Mouse (Mus musculus) heart, adult 8-10 months (tissue): ENCODE measurements at regions not wholly inside any gene's neighbourhood (a gene's known extent, or its start where the extent isn't known, plus 50 kb on each side); places are given as distances from the start of the nearest gene placed in this dataset.

Experiments
- DNase-seq: peaks from one replicate; pipeline ENCODE4 v3.0.0; 2022; ENCODE audit warnings: low spot score

GRCm38 (mm10) chr14:46517258-46517657, 126.8 kb upstream of the Bmp4 start:
- no peak for DNase-seq

- DNase-seq = no peak
These were observed 125.8 kb upstream of the Bmp4 start for GRCm38 (mm10) chr14:46516285-46516684.

- no peak for DNase-seq
These were observed 123.9 kb upstream of the Bmp4 start for GRCm38 (mm10) chr14:46514262-46514932.

GRCm38 (mm10) chr14:46512118-46512517, 121.6 kb upstream of the Bmp4 start:
- no peak for DNase-seq

- no peak for DNase-seq
These were observed 118.4 kb upstream of the Bmp4 start for GRCm38 (mm10) chr14:46508871-46509270.

GRCm38 (mm10) chr14:46505266-46505665, 114.8 kb upstream of the Bmp4 start:
- DNase-seq = no peak

GRCm38 (mm10) chr14:46491601-46492000, 101.1 kb upstream of the Bmp4 start:
- DNase-seq = no peak

GRCm38 (mm10) chr14:46491182-46491581, 100.7 kb upstream of the Bmp4 start:
- DNase-seq = no peak

- DNase-seq = no peak
These were observed 97.1 kb upstream of the Bmp4 start for GRCm38 (mm10) chr14:46487551-46487950.

GRCm38 (mm10) chr14:46480396-46480795, 89.9 kb upstream of the Bmp4 start:
- no peak for DNase-seq

- no peak for DNase-seq
These were observed 85.5 kb upstream of the Bmp4 start for GRCm38 (mm10) chr14:46475945-46476344.

GRCm38 (mm10) chr14:46462967-46463366, 72.5 kb upstream of the Bmp4 start:
- no peak for DNase-seq

GRCm38 (mm10) chr14:46461960-46462359, 71.5 kb upstream of the Bmp4 start:
- no peak for DNase-seq

GRCm38 (mm10) chr14:46454500-46454899, 64.0 kb upstream of the Bmp4 start:
- DNase-seq = no peak

GRCm38 (mm10) chr14:46441696-46442095, 51.2 kb upstream of the Bmp4 start:
- no peak for DNase-seq
